Comparison of ENCODE assay signal across 24 mouse cellular contexts in the genomic region with DNA sequence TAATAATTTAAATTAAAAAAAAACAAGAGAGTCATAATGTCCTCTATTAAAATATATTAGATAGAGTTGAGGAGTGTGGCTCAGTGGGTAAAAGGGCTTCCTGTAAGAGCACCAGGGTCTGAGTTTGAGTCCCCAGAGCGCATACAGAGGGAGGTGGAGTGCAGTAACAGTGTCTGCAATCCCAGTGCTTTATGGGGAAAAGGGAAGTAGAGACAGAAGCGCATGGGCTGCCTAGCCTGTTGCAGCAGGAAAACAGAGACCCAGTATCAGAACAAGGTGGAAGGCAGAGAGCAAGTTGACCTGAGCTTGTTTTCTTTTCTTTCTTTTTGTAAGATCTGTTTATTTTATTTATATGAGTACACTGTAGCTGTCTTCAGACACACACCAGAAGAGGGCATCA.
"Had no signal": no experiment of that assay in that cellular context is flagged by ENCODE, and none has a peak within 500 bp of the region (broad histone marks: within the 10 kb centered on the region; RNA-seq: fewer than 3 reads in every experiment).

No protein-coding gene starts in this region.

- H3K9ac ChIP-seq: hindbrain, embryonic 12.5 days; hindbrain, embryonic 14.5 days; intestine, embryonic 15.5 days; kidney, embryonic 15.5 days; limb, embryonic 13.5 days; limb, embryonic 15.5 days had no signal

- H3K4me1 ChIP-seq: hindbrain, embryonic 10.5 days; hindbrain, embryonic 12.5 days; limb, embryonic 13.5 days had no signal

- H3K9me3 ChIP-seq: hindbrain, embryonic 10.5 days; hindbrain, embryonic 12.5 days; intestine, embryonic 15.5 days; kidney, embryonic 15.5 days; limb, embryonic 13.5 days; limb, embryonic 15.5 days had no signal

- H3K4me3 ChIP-seq: heart, adult 2 months; hindbrain, embryonic 10.5 days; hindbrain, embryonic 12.5 days; intestine, embryonic 15.5 days; kidney, embryonic 15.5 days; limb, embryonic 13.5 days; limb, embryonic 15.5 days had no signal

- ATAC-seq: hindbrain, embryonic 16.5 days; inflammation-experienced regulatory T-cells, adult 6 months; intestine, embryonic 15.5 days; intestine, postnatal 0 days had no signal

- H3K27me3 ChIP-seq: hindbrain, embryonic 12.5 days; intestine, embryonic 15.5 days; kidney, embryonic 15.5 days; limb, embryonic 13.5 days; limb, embryonic 15.5 days had no signal

- H3K27ac ChIP-seq: heart, adult 2 months; hindbrain, embryonic 10.5 days; hindbrain, embryonic 12.5 days; hindbrain, embryonic 14.5 days; intestine, embryonic 15.5 days; kidney, embryonic 15.5 days; kidney, postnatal 0 days; limb, embryonic 13.5 days; limb, embryonic 15.5 days had no signal

- H3K4me2 ChIP-seq: heart, embryonic 11.5 days; hindbrain, embryonic 12.5 days; hindbrain, embryonic 14.5 days; intestine, embryonic 15.5 days; kidney, embryonic 15.5 days; limb, embryonic 13.5 days; limb, embryonic 15.5 days had no signal

- DNase-seq: gastrocnemius, postnatal 14 days; gastrocnemius, postnatal 36 days; heart, adult 2 months; heart, postnatal 10 days; heart, postnatal 4 days; kidney, adult 2 months; kidney, adult 9 months; kidney, postnatal 14 days; kidney, postnatal 36 days; layer of hippocampus, adult 9-11 months; layer of hippocampus, postnatal 36 days; left cerebral cortex, postnatal 4 days had no signal
